Mouse (Mus musculus) cerebellum, adult 9-10 months (tissue): ENCODE results near the gene Kctd19.

Experiments
- DNase-seq: peaks from one replicate; pipeline ENCODE4 v3.0.0; 2022

The Kctd19 gene

DNA sequence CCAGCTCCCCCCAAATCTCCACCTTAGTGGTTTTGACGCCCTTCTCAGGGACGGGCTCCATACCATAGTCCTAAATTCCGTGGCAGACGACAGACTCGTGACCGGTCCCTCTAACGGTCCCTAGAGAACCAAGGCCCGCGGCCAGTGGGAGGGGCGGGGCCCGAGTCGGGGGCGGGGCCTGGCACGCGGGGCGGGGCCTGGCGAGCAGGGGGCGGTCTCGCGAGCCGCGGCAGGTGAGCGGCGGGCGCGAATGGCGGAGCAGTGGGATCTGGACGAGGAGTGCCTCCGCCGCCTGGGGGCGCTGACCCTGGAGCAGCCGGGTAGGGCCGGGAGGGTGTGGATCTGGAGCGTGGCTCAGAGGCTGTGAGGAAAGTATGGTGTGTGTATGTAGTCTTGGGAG is at the start of gene Kctd19, which contains the start of gene Lrrc36:
Kctd19 (minus strand) TSS at position 112 of the 400 bp plus-strand sequence.
Lrrc36 (plus strand) TSS at position 181 of the 400 bp plus-strand sequence.
- peak; percentile 67 for DNase-seq

DNA sequence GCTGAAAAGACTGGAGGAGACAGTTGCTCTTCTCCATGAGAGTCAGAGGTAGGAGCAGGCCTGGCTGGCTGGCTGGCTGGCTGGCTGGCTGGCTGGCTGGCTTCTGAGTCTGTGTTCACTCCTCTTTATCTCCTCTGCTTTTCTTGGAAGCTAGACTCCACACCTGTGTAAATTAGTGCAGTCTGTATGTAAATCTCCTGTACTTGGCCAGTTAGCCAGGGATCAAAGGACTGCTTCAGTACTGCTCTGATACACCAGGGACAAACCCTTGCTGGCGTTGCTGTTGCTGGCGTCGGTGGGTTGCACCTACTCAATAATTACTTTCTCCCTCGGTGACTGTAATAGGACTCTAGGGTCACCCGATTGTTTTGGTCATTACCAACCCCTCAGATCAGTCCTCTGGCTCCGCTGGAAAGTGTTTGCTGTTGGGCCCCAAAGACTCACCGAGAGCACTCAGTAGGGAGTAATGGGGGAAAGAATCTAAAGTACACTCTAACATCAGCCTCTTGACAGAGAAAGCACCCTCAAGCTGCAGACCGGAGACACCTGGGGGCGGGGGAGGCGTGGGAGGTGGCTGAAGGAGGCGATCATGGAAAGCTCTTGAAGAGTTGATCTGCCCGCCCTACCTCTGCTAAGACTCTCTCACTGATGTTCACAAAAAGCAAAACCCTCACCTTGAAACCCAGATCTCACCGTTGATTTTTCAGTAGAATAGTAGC is 47.9 kb upstream of the Kctd19 start:
- no peak for DNase-seq

DNA sequence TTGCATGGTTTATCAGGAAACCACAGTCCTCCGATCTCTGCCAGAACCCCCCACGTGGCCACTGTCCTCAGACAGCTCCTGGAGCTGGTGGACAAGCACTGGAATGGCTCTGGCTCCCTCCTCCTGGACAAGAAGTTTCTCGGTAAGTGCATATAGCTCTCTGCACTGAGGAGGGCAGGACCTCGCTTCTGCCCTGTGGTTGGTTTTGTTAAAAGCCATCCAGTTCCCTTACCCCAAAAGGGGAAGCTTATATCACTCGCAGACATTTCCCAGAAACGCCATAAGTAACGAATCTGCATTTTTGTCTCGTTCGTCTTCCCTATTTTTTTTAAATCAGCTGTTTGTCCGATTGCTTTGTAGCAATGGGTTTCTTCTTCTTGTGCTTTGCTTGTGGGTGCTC is 41.9 kb upstream of the Kctd19 start:
- no peak for DNase-seq

DNA sequence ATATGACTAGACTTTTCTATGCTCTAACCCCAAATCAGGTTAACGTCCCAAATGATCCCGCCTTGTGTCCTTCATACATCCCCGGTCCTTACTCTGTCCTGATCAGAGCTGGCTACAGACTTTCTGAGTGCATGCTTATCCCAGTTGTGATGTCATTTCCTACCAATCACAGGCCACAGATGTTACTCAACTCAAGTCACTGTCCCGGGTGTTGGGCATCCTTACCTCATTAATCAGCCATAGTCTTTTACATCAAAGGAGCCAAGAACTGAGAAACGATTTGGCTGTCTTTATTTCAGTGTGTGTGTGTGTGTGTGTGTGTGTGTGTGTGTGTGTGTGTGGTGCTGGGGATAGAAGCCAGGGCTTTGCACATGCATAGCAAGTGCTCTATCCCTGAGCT is 40.8 kb upstream of the Kctd19 start:
- DNase-seq: no peak

DNA sequence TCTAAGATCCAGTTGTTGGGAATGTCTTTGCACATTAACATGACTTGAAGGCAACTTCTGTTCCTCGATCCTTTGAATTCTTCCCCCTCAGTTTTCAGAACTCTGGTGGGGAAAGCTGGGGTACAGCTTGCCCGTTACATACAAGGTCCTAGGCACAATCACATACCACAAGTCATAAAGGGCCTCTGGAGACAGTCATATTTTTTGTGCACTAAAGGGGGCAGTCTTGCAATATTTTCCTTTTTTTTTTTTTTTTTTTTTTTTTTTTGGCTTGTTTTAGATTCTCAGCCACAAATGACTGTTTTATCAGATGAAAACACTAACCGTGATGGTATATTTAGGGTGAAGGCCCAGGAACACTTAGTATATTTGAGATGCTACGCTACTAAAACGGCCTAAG is 40.0 kb upstream of the Kctd19 start:
- no peak for DNase-seq

DNA sequence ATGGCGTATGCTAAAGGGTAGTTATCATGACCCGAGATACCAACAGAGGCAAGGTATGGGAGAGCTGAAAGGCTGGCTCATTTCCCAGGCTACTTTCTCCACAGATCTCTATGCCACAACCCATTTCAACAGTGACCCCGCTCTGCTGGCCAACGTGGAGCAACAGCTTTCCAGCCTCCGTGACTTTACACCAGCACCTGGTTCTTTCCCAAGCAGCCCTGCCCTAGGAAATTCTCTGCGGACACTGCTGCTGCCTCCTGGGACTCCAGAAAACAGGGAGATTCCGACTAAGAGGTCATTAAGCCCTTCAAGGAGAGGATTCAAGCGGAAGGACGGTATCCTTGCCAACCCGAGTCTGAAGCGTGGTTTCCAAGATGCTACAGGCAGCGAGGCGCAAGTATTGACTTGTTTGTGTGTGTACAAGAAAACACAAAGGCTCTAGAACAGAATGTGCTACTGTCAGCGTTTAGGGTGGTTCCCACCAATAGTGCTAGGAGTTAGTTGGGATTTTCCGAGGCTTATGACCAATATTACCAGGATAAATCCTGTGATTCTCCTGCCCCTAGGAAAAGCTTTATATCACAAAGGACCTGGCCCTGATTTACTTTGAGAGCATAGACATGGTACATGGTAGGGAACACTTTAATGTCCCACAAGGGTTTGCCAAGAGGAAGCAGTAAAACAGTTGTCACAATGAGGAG is 38.8 kb upstream of the Kctd19 start:
- no peak for DNase-seq

DNA sequence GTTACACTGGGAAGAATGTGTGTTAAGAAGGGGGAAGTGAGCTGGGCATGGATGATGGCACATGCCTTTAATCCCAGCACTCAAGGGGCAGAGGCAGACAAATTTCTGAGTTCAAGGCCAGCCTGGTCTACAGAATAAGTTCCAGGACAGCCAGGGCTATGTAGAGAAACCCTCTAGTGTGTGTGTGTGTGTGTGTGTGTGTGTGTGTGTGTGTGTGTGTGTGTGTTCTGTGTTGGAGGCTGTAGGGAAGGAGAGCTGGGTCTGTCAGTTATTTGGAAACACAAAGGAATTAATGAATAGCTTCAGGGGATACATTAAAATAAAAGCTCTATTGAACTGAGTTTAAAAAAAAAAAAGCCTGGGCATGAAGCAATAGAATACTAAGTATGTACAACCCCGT is 37.7 kb upstream of the Kctd19 start:
- DNase-seq: no peak

DNA sequence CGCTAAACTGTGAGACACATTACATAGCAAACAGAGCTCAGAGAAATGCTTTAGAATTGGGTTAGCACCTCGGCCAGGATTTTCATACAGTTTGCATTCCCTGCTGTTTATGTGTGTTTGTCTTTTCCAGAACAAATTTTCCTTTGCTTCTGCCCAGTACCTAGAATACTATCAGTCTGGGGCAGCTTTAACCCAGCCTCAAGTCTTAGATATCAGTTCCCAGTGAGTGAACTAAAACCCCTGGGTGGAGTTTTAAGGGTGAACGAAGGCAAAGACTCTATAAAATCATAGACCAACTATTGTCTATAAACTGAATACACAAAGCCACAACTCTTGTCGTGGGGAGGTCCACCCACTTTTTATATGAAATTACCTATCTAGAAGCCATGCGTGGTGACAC is 35.3 kb upstream of the Kctd19 start:
- DNase-seq: no peak

DNA sequence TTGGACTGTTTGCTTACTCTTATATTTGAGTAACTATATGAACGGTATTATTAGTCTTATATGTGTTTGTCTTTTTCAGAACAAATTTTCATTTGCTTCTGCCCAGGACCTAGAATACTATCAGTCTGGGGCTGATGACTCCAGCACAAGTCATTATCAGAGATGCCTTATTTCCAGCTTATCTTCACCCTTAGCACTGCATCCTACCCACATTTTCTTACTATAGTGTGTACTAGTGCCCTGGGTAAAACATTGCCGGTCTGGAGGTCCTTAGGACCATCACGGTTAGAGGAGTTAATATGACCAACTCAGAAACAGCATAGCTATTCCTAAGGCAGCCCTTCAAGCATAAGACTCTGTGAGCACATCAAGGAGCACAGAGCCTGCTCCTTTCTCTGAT is 34.9 kb upstream of the Kctd19 start:
- no peak for DNase-seq

DNA sequence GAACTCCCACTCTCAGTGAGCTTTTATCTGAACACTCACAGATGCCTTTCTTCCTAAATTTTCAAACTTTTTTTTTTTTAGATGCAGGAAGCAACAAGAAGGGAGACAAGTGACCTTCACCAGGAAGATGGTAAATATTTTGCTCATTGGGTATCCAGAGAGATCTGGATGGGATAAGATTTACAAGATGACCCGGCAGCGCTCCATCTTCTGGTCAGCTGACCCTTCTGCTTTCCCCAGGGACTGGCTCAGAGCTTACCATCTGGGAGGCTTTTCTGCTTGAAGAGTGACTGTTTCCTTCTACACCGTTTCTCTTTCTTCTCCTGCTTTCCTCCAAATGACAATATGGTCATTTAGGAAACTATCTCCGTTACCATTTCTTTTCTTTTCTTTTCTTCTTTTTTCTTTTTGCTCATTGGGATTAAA is 32.8 kb upstream of the Kctd19 start:
- no peak for DNase-seq

DNA sequence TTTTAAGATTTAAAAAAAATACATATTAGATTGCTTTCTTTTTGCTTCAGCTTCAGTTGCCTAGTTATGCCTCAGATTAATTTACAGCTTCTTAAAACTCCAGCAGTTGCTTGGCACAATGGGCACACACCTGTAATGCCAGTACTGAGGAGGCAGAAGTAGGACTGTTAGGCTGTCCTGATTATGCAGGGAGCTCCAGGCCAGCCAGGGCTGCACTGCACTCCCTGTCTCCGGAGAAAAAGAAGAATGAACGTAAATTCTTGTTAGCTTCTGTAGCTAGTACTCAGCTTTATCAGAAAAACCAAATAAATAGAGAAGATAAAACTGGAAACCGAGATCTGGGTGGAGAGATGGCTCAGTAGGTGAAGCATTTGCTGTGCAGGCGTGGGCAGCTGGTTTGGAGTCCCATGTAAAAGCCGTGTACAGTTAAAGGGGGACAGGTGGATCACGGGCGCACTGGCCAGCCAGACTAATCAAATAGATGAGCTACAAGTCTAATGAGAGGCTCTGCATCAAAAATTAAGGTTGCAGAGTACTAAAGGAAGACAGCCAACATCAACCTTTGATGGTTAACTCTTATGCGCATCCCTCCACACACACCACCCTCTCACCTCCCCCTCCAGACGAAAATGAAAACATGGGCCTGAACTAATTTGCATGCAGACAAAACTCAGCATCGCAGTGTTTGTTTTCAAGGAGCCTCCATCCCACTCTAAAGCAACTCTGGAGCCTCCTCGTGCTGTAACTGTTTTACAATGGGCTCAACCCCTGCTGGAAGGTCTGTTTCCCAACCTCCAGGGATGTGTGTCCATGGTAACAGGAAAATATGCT is 32.2 kb upstream of the Kctd19 start:
- no peak for DNase-seq

DNA sequence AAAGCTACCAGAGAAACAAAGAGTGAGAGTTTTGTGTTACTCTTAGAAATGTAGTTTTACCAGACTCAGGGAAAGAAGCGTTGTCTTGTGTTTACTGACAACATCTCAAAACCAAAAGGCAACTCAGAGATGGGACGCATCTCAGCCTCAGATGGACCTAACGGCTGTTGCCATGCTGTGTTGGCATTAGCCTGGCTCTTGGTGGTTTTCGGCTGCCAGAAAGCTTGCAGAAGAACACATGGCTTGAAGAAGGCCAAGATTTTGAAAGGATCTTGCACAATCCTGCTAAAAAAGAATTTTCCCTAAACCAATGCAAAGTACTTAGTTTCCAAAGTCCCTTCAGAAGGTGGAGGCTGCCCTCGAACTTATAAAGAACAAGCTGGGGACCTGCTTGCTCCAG is 29.4 kb upstream of the Kctd19 start:
- DNase-seq: no peak

DNA sequence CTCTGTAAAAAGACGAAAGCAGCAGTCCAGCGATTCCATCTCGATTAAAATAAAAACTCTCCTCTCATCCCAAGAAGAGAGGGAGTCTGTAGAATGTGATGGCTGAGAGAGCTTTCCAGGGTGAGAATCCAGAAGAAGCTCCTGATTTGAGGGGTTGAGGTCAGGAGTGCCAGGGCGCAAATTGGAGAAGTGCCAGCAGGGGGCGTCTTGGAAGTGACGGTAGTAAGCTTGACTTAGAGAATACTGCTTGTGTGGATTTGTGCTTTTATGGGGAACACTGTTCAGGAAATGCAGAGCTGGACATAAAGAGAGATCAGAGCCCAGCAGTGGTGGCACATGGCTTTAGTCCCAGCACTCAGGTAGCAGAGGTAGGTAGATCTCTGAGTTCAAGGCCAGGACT is 28.1 kb upstream of the Kctd19 start:
- no peak for DNase-seq

DNA sequence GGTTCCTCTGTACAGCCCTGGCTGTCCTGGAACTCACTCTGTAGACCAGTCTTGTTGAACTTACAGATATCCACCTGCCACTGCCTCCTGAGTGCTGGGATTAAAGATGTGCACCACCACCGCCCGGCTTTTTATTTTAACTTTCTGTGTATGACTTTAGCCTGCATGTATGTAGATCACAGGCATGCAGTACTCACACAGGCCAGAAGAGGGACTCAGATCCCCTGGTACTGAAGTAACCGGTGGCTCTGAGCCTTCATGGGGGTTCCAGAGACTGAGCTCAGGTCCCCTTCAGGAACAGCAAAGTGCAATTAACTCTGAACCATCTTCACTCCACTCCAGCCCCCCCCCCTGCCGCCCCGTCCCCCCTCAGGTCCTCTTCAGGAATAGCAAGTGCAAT is 25.6 kb upstream of the Kctd19 start:
- DNase-seq: no peak

DNA sequence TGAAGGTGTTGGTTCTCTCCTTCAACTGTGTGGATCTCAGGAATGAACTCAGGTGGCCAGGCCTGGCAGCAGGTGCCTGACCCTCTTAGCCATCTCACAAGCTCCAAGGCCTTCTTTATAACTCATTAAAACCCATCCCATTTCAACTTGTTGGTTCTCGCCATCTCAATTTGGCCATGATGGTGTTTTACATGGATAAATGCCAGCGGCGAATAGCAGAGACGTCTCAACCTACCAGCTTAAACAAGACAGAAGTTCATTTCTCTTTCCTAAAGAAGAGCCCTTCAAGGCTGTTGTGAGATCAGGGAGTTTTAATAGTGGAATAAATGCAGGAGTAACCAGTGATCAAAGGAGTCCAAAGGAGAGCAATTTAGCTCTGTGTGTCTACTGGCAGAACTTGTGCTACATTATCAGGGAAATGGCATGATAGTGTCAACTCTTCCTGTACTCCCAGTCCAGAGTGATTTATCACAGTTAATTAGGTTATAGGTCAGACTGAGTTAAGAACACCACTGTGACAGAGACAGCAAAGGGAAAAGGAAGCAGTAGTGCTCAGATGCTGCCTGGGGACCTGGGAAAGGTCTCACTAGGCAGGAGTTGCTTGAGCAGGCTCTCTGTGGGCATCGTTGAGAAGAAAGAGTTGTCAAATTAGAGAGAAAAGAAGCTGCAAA is 23.9 kb upstream of the Kctd19 start:
- DNase-seq: no peak

DNA sequence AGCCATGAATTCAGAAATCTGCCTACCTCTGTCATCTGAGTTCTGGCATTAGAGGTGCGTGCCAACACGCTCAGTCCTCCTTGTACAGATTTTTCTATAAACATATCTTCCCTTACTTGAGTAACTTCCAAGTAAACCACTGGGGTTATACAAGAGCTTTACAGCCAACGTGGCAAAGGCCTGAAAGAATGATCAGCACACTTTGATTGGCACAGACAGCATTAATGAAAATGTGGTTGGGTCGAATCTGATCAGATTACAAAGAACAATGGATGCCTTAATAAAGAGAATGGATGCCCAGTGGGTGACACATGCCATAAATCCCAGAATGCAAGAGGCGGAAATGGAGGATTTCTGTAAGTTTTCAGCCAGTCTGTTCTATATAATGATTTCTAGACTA is 22.9 kb upstream of the Kctd19 start:
- no peak for DNase-seq

DNA sequence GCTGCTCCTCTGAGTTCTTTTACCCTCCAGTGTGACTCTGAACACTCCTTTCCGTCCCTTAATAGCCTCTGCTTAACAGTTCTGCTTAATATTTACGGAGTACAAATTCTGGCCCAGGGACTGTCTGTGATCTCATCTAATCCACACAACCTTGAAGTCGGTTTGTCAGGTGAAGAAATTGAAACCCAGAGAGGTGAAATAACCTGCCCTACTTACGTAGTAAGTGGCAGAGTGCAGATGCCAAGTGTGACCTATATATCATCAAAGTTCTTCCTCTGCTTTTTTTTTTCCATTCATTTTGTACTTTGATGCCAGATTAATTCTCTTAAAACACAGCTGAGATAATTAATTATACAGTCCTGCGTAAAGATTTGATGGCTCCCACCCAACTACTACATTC is 20.8 kb upstream of the Kctd19 start:
- DNase-seq: no peak

DNA sequence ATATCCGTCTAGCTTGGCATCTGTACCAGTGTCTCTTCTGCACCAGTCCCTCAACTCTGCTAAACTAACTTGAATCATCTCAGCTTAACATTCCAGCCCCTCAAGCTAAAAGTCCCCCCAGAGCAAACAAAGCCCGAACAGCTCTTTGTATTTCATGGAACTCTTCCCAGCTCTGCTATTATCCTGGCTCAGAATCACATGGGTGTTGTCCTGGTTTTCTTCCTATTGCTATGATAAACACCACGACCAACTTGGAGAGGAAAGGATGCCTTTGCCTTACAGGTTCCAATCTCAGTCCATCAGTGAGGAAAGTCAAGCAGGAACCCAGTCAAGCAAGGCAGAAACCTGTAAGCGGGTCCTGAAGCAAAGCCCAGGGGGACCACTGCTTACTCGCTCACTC is 20.2 kb upstream of the Kctd19 start:
- no peak for DNase-seq

DNA sequence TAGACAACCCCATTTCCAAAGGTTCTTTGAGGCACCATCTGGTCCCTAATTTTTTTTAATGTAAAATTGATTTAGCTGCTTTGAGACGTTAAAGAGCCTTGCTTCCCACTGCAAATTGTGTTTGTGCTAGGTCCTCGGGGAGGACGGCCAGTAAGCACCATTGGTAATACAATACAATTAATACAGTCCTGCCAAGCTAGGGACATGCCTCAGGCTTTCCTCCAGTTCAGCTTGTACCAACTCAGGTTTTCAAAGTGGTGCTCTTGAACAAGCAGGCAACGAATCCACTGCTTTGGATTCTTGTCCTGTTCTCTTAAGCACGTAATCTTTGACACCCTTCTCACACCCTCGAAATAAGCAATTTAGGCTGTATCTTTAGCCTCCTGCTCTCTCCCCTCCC is 19.7 kb upstream of the Kctd19 start:
- DNase-seq: no peak

DNA sequence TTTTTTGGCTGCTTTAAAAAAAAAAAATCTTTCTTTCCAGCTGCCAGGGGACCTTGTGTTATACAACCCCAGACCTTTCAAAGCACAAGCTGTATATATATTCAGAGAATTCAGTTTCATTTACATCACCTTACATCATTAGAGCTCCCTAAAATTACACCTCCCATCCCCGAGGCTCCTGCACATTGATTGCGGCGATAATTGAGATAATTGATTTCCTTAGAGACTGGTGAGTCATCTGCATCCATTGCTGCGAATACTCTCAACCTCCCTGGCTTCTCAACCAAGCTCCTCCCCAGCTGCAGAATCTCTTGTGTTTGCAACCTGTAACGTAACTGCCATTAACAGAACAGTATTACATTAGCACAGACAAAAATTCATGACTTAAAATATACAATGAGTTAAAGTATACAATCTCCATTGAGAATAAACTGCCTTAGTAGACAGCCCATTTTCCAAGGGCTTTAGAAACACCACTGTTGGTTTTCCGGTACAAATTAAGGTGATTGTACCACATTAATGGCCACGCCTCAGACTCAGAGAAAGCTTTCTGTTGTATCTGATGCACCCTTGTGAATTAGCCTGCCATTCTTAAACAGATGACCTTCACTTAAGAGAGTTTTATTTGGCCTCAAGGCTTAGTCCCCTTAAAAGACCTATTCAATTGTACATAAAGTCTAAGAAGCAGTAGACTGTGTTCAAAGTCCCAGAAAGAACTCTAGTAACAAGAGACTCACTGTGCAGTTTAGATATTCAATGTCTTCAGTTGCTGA is 18.6 kb upstream of the Kctd19 start:
- DNase-seq: no peak

DNA sequence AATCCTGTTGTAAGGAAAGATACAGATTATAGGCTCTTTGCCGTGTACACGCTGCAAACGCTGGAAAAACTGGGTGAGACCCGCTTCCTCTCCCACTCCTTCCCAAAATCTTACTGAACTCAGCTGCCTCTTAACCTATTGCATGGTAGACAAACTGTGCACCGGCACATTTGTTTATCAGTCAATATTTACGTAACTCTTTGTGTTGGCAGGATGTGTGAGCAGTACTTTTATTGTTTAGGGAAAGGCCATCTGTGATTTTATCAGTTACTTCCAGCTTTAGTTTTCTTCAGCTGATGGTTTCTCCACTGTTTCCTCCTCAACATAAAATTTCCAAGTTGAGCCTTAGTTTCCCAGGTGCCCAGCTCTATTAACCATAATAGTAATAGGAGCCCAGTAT is 13.6 kb upstream of the Kctd19 start:
- no peak for DNase-seq

DNA sequence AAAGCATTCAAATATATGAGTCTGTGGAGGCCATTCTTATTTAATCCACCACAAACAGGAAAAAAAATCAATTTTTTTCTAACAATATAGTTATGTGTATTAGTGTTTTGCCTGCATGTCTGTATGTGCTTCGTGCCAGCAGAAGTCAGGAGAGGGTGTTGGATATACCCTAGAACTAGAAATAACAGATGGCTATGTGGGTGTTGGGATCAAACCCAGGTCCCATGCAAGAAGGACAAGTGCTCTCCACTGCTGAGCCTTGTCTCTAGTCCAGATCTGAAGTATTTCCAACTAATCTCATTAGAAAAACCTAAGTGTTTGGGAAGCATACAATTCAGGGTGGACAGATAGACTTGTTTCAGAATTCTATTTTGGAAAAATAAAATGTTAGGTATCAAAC is 8.7 kb upstream of the Kctd19 start:
- peak; percentile 78 for DNase-seq
